Mouse (Mus musculus): ENCODE measurements at regions not wholly inside any gene's neighbourhood (a gene's known extent, or its start where the extent isn't known, plus 50 kb on each side); places are given as distances from the start of the nearest gene placed in this dataset.

DNA sequence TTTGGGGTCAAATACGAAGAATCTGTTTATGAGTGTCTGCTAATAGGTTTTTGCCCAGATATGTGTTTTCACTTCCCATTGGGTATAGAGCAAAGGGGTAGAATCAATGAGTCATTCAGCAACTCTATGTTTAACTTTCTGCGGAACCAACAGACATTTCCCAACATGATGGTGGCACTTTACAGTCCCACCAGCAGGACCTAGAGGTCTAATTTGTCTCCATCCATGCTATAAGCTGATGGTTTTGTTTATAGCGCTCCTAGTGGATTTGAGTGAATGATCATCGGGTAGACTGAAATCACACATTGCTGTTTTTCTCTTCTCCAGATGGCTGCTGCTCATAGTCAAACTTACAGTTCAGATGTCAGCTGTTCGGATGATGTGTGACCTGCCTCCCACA lies 99.7 kb upstream of the Arid5b start:
- no peak for DNase-seq

- DNase-seq: no peak
These were observed 98.9 kb upstream of the Arid5b start for GRCm38 (mm10) chr10:68377479-68377878.

DNA sequence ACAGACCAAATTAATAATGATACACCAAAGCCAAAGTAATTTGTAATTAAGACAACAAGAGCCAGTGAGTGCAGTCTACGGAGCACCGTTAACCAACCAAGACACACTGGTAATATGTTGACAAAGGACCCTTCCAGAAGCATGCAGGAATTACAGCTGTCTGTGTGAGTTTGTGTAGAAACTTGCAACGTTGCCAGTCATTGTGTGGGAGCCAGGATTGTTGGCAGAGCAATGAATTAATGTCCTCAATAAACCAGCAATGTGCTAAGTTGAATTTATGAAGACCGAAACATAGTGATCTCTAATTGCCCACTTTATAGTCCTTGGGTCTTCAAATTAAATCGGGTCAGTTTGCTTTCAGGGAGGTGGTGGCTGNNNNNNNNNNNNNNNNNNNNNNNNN lies 95.3 kb upstream of the Arid5b start:
- no peak for DNase-seq

DNA sequence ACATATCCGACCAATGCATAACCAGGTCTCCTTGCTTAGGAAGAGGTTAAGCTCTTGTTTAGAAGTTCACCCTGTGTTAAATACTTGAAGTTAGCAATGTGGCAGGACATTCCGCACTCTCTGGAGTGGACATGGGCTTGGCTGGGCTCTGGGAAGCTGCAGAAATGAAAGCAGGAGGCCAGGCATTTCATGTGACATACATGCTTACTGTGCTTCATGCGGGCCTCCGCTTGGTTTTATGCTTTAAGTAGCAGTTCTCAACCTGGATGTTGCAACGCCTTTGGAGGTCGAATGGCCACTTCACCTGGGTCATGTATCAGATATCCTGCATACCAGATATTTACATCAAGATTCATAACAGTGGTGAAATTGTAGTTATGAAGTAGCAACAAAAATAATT lies 93.2 kb upstream of the Arid5b start:
- no peak for DNase-seq

- DNase-seq: no peak
These were observed 92.4 kb upstream of the Arid5b start for GRCm38 (mm10) chr10:68370986-68371385.

GRCm38 (mm10) chr10:68366796-68367195 lies 88.3 kb upstream of the Arid5b start:
- no peak for DNase-seq

DNA sequence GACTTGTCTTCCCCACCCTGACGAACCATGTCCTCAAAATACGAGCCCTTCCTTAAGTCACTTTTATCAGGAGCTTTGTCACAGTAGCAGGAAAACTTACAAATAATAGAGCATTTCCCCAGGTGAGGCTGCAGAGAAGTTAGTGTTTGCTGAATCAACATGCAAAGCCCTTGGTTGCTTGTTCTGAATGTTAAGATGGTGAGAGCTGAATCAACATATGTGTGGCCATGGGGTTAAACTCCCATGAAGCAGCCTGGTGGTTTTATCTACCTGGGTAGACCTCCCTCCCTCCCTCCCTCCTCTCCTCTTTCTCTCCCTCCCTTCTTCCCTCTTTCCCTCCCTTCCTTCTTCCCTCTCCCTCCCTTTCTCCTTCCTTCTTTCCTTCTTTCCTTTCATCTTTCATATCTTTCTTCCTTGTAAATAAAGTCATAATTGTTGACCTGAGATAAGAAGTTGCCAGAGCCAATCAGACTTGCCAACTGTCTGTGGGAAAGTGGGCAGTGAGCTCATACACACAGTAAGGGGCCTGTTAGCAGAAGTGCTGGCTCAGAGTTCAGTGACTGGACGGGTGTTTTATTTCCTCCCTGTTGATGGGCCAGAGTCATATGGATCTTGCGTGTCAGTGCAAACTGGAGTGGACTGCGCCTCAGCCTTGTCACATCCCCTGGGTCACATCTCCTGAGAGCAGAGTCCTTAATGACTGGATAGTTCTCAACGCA lies 82.4 kb upstream of the Arid5b start:
- DNase-seq: no peak

GRCm38 (mm10) chr10:68359135-68359534 lies 80.6 kb upstream of the Arid5b start:
- DNase-seq: no peak

- DNase-seq: peak in 1 of 2 experiments; percentile 35
These were observed 78.4 kb upstream of the Arid5b start for GRCm38 (mm10) chr10:68356973-68357372.

DNA sequence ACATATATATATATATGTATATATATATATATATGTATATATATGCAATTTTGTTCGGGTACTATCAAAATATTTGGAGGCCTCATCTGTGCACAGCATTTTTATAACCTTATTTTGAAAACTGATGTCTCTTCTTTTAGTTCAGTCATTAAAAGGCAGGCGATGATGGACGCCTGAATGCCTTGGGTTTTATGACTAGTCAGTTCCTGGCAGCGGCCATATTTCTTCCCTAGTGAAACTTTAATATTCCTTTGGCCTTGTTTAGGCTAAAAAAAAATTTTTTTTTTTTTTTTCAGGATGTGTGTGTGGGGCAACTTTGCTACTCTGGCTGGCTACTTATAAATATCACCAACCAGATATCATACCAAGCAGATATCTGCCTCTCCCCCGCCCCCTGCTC lies 78.0 kb upstream of the Arid5b start:
- no peak for DNase-seq

DNA sequence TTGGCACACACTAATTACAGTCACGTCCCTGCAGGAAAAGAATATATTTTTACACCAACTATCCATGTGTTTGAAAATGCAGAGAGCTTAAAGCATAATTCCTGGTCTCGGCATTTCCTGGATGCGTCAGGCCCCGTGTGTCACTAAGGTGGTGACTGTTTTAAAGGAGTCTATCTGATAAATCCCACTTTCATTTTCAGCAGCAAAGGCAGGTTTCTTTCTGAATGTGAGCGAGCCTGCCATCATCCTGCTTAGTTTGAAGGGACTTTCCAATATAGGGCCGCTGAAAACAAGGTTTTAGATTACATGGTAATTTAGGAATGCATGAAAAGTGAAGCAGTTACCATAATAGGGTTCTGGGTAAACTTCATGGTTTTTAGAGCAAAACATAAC lies 77.5 kb upstream of the Arid5b start:
- peak; percentile 31 to 46 for DNase-seq

DNA sequence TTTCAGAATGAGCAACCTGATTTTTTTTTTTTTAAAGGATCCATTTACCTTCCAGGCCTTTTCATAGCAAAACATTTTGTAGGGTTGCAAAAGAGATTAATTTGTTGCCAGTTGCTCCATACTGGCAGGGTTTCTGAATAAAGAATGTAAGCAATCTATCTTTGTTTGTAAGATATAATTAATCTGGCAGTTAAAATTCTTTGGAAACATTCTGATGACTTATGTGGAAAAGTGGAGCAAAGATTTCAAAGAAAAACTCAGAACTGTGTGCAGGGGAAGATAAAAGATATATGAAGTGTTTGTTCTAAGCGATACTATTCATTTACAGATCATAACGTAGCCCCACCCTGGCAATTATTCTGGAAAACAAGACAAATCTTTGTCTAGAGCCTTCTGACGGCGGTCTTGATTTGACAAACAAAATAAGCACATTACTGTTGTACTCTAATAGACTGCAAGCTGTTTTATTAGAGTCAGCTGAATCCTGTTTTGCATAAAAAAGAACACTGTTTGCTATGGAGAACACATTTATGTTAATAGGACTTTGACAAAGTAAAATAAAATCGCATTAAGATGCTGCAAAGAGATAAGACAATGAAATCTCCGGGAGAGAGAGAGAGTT lies 77.0 kb upstream of the Arid5b start:
- no peak for DNase-seq

- peak; percentile 56 to 64 for DNase-seq
These were observed 76.0 kb upstream of the Arid5b start for GRCm38 (mm10) chr10:68354335-68355231.

DNA sequence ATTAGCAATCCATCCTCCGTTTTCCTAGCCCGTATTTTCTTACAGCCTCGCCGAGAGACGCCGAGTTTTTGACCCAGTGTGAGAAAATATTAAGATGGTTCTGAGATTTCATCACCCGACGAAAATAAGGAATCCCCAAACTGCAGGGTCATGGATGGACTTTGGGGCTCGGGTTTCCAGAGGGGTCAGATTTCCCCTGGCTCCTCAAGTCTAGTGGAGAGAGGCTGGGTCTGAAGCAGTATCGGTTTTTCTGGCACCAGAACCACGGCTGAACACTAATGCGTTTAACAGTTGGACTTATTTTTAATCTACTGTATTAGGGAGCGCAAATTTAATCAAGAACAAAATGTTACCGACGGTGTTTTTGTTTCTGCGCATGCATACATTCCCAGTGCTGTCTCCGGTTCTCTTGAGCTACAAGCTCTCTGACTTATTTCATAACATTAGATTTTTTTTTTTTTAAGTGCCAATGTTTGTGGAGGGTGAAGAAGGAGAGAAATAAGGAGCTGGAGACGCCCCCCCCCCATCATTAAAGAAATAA lies 75.2 kb upstream of the Arid5b start:
- DNase-seq: no peak

DNA sequence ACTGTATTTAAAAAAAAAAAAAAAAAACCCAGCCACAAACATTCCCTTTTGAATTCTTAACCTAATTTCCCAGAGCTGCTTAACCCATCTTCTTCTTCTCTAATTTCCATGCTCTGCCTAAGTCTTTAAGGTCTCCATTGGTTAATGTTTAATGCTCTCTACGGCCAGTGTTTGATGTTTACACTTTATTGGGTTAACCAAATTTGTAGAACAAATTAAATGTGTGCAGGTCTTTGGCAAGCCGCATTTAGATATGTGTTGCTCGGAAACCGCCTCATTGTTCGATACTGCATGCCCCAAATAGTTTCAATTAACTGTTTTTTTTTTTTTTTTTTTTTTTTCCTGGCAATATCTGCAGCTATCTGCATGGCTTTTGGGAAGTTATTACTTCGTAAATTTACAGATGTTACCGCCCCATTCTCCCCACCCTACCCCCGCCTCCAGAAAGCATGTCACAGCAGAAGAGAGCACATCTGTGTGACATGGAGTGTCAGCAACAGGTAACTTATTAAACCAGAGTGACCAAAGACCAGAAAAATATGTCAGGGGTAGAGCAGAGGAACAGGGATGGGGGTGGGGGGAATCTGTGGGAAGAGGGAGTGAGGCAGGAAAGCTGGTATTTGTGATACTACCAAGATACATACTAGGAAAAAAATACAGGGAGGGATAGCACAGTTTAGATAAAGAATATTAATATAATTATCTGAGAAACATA lies 73.5 kb upstream of the Arid5b start:
- no peak for DNase-seq

- no peak for DNase-seq
These were observed 72.9 kb upstream of the Arid5b start for GRCm38 (mm10) chr10:68351441-68351840.

DNA sequence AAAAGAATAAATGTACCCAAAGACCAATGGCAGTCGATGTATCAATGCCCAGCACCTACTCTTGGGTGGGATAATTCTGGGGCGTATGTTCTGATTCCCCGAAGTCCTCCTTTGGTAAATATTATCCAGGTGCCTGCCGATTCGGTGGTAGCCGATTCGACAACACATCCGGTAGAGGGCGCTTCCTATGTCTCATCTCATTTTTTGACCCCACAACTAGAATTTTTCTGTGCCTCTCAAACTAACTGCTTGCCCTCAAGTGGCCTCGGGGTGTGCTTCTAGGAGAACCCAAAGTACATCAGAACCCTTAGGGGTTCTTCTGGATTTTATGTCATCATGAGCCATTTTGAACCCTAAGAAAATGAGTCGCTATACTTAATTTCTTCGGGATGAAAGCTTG lies 72.3 kb upstream of the Arid5b start:
- DNase-seq: no peak

DNA sequence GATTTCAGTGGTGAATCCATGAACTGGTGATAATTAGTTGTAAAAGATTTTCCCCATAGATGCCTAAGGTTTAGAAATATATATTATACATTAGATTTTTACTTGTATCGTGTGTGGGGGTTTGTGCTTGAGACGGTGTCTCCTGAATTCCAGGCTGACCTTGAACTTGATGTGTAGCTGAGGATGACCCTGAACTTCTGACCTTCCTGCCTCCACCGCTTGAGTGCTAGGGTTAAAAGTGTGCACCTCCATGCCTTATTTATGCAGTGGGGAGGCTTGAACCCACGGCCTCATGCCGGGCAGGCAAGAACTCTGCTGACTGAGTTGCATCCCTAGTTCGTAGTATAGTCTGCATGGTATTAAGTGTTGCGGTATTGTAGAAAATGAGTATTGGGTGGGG lies 69.3 kb upstream of the Arid5b start:
- no peak for DNase-seq

DNA sequence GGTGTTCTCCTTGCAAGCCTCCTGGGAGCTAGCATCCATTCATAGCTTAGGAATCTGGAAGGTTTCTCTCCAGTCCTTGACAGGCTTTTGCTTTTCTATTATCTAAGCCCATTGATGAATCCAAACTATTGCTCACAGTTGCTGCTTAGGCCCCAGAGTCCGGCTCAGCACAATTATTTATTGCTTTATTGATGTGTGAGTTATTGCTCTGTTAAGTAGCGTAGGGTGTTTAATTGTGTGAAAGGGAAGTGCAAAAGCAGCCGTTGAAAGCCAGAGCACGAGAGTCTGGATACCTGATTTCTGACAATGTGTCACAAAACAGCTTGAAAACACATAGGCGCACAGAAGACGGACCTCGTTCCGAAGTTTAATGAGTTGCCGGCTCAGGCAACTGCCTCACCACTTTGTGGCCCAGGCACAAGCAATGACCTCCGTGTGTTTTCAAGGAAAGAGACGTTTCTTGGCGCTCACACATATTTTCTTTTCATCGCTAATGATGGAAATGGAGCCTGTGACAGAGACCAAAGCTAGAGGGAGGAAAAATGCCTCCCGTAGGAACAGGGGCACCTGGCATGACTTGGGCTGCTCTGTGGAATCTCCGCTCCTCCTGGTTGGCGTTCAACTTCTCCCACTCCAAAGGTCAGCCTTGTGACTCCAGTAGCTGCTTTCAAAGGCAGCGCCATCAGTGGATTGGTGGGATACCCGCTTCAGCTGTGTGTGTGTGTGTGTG lies 66.6 kb upstream of the Arid5b start:
- no peak for DNase-seq

- DNase-seq: no peak
These were observed 65.7 kb upstream of the Arid5b start for GRCm38 (mm10) chr10:68344211-68344610.

GRCm38 (mm10) chr10:68334054-68334453 lies 55.5 kb upstream of the Arid5b start:
- no peak for DNase-seq
